Mouse (Mus musculus): Measurements from ENCODE around the gene Cacna1c. TPM values are rescaled to one million over a fixed set of nuclear protein-coding genes. Genes with fewer than 3 reads are reported as not detected.

The Cacna1c gene
- polyA plus RNA-seq, 1 experiment from 2014 or later = 13.7 TPM

DNA sequence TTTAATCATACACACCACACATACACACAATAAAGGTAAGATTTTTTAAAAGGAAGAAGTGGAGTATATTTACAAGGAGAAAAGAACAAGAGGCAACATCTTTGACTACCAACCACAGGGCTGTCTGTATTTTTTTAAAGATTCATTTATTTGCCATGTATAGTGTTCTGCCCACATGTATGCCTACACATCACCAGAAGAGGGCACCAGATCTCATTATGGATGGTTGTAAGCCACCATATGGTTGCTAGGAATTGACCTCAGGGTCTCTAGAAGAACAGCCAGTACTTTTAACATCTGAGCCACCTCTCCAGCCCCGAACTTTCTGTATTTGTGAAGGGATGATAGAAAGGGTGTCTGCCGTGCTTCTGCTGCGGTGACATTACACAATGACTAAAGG, 79.9 kb downstream of the Cacna1c start:
- no peaks in the 10 kb centered on the region for H3K9me3 ChIP-seq (ENCODE audit: control insufficient read depth, low read length)
- WGBS = 86% methylated on average over 3 of the region's 3 CpGs
- no peak for ATAC-seq (ENCODE audit: low read depth)
- no peak overlapping the region for H3K4me2 ChIP-seq (ENCODE audit: low read depth, low read length)
- H3K27me3 ChIP-seq (ENCODE audit: control insufficient read depth, insufficient read depth, low read length) = no peaks in the 10 kb centered on the region
- no peak overlapping the region for H3K27ac ChIP-seq (ENCODE audit: low read depth, low read length)
- H3K4me3 ChIP-seq (ENCODE audit: low read depth, low read length) = no peak overlapping the region
- no peaks in the 10 kb centered on the region for H3K4me1 ChIP-seq (ENCODE audit: control insufficient read depth, insufficient read depth, low read length)
- H3K36me3 ChIP-seq (ENCODE audit: control insufficient read depth, insufficient read depth, low read length) = no peaks in the 10 kb centered on the region
- no peak overlapping the region for H3K9ac ChIP-seq (replicated peaks; ENCODE audit: low read depth, low read length)

DNA sequence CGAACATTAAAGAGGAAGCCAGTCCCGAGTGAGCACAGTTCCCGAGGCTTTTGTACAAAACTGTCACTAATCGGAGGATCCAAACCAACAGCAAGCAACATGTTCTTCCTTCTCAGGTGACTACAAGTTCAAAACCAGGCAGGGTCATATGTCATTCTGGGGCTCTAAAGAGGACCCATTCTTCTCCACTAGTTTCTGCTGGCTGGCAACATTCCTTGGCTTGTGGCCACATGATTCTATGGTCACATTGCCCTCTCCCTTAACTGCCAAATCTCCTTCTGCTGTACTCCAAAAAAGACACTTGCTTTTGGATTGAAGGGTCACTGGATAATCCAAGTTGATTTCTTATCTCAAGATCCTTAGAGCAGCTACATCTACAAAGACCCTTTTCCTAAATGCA, 82.9 kb downstream of the Cacna1c start:
- ATAC-seq (ENCODE audit: low read depth) = no peak
- no peak overlapping the region for H3K4me3 ChIP-seq (ENCODE audit: low read depth, low read length)
- H3K36me3 ChIP-seq (ENCODE audit: control insufficient read depth, insufficient read depth, low read length) = no peaks in the 10 kb centered on the region
- 91% methylated on average over 4 of the region's 4 CpGs for WGBS
- H3K27me3 ChIP-seq (ENCODE audit: control insufficient read depth, insufficient read depth, low read length) = no peaks in the 10 kb centered on the region
- no peaks in the 10 kb centered on the region for H3K4me1 ChIP-seq (ENCODE audit: control insufficient read depth, insufficient read depth, low read length)
- H3K9me3 ChIP-seq (ENCODE audit: control insufficient read depth, low read length) = no peaks in the 10 kb centered on the region
- no peak overlapping the region for H3K9ac ChIP-seq (replicated peaks; ENCODE audit: low read depth, low read length)
- H3K27ac ChIP-seq (ENCODE audit: low read depth, low read length) = no peak overlapping the region
- H3K4me2 ChIP-seq (ENCODE audit: low read depth, low read length) = no peak overlapping the region

DNA sequence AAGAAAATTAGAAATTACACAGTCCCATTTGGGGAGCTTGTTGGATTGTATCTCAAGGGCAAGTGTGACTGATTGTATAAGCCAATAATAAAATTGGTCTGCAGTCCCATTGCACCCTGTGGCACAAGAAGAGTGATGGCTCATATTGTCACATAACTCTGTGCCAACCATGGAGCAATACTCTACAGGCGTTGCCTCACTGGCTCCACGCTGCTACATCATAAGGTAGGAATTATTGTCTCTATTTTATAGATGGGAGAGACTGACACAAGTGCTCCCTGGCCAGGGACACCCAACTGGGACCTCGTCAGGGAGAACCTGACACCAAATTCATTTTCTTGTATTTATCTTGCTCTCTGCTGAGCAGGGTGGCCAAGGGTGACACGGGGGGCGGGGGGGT, 85.8 kb downstream of the Cacna1c start:
- WGBS = 78% methylated on average over 5 of the region's 5 CpGs
- H3K4me3 ChIP-seq (ENCODE audit: low read depth, low read length) = no peak overlapping the region
- H3K27ac ChIP-seq (ENCODE audit: low read depth, low read length) = no peak overlapping the region
- peaks cover 15% of the 10 kb centered on the region for H3K4me1 ChIP-seq (ENCODE audit: control insufficient read depth, insufficient read depth, low read length)
- peaks cover 3% of the 10 kb centered on the region for H3K27me3 ChIP-seq (ENCODE audit: control insufficient read depth, insufficient read depth, low read length)
- H3K4me2 ChIP-seq (ENCODE audit: low read depth, low read length) = no peak overlapping the region
- no peaks in the 10 kb centered on the region for H3K36me3 ChIP-seq (ENCODE audit: control insufficient read depth, insufficient read depth, low read length)
- no peak overlapping the region for H3K9ac ChIP-seq (replicated peaks; ENCODE audit: low read depth, low read length)
- no peaks in the 10 kb centered on the region for H3K9me3 ChIP-seq (ENCODE audit: control insufficient read depth, low read length)
- ATAC-seq (ENCODE audit: low read depth) = no peak

DNA sequence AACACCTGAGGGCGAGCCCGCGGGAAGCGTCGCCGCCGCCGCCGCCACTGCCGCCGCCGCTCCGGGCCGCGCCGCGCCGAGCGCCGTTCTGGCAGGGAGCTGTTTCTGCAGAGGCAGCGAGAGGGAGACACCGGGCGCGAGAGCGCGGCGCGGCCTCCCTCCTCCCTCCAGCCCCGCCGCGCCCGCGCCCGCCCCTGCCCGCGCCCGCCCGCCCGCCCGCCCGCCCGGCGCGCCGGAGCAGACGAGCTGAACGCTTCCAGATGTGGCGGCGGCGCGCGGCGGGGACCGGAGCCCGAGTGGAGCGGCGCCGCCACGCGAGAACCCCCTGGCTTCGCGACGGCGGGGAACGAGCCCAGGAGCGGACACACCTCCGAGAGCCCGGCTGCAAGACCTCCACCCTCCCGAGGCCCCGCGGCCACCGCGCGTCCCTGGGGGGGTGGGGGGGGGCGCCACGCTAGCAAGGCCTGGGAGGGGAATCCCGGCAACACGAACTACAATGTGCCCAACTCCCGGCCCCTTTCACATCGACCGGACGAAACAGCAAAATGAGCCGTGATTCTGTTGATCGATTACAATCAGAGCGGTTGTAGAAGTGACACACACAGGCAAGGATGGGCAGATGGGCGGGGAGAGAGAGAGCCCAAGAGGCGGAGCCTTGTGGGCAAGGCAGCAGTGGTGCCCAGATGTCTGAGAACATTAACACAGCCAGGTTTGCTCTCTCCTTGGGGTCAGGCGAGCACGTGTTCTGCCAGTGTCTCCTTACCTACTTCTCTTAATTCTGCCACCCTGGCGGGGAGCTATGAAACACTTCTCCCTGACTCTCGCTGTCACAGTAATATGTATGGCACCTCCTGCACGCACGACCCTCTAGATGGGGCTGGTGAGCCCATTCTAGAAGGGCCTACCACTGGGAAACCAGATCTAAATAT, 87.5 kb downstream of the Cacna1c start:
- Histone ChIP-seq H3K27ac (ENCODE audit: low read depth, low read length) (peak overlapping the region; percentile 97), H3K4me3 (ENCODE audit: low read depth, low read length) (peak overlapping the region; percentile 64), H3K9ac (replicated peaks; ENCODE audit: low read depth, low read length) (peak overlapping the region; percentile 92), H3K27me3 (ENCODE audit: control insufficient read depth, insufficient read depth, low read length) (peaks cover 3% of the 10 kb centered on the region), H3K9me3 (ENCODE audit: control insufficient read depth, low read length) (no peaks in the 10 kb centered on the region), H3K36me3 (ENCODE audit: control insufficient read depth, insufficient read depth, low read length) (no peaks in the 10 kb centered on the region), H3K4me2 (ENCODE audit: low read depth, low read length) (peak overlapping the region; percentile 69), H3K4me1 (ENCODE audit: control insufficient read depth, insufficient read depth, low read length) (peaks cover 22% of the 10 kb centered on the region)
- WGBS = under 1% methylated on average over 54 of the region's 93 CpGs
- ATAC-seq (ENCODE audit: low read depth) = peak; percentile 82

DNA sequence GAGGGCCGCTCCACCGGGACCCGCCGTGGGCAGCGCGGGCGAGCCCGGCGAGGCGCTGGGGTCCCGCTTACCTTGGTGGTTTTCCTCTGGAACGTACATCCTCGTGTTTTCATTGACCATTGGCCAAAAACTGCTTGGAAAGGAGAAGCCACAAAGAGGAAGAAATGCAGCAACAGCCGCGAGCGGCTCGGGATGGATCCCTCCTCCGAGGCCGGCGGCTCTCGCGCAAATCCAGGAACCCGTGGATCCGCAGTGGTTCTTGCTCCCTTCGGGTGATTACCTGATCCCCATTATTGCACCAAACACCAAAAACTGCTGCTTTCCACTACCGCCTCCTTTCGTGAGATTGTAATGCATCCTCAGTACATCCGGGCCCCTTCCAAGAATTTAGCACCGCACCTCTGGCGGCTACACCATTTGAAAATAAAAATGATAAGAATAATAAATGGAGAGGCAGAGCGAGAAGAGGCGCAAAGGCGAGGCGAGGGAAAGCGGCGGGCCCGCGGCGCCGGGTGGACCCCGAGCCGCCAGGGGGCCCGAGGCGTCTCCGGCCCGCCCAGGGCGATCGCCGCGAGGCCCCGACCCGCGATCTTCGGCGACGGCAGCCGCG, 88.3 kb downstream of the Cacna1c start:
- under 1% methylated on average over 58 of the region's 58 CpGs for WGBS
- 0 out of 2 replicates have a peak, but pooled peaks have one; percentile 2 for ATAC-seq (ENCODE audit: low read depth)

DNA sequence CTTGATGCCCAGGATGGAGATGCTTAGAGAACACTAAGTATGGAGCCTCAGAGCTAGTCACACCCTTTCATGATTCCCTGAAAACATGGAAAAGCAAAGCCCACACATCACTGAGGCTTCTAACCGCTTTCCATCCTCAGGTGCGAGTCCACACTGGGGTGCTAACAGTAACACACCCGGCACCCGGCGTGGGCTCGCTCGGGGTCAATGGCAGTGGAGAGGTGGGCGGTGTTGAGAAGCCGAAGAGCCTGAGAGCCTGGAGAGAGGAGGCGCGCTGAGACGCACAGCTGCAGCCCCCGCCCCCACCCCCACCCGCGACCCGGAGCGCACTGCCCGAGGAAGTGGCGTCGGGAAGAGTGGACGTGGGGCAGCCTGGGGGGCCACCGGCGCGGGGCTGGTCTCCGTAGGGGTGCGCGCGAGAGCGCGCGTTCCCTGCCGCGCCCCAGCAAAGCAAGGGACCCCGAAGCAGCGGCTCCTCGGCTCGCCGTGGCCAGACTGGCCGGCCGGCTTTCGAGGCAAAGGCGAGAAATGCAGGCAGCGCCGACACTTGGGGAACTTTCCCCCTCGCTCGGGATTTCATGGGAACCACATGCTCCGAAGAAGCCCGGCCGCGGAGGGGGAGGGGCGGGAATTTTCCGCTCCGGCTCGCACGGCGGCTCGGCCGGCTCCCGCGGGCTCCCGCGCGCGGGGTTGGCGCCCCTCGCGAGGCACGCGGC, 88.9 kb downstream of the Cacna1c start:
- H3K4me3 ChIP-seq (ENCODE audit: low read depth, low read length) = peak overlapping the region; percentile 64
- ATAC-seq (ENCODE audit: low read depth) = peak; percentile 23; the same call in 1 of the 2 replicates
- no peaks in the 10 kb centered on the region for H3K9me3 ChIP-seq (ENCODE audit: control insufficient read depth, low read length)
- H3K36me3 ChIP-seq (ENCODE audit: control insufficient read depth, insufficient read depth, low read length) = no peaks in the 10 kb centered on the region
- H3K4me2 ChIP-seq (ENCODE audit: low read depth, low read length) = peak overlapping the region; percentile 69
- under 1% methylated on average over 64 of the region's 69 CpGs for WGBS
- H3K9ac ChIP-seq (replicated peaks; ENCODE audit: low read depth, low read length) = peak overlapping the region; percentile 92
- peak overlapping the region; percentile 97 for H3K27ac ChIP-seq (ENCODE audit: low read depth, low read length)
- peaks cover 3% of the 10 kb centered on the region for H3K27me3 ChIP-seq (ENCODE audit: control insufficient read depth, insufficient read depth, low read length)
- H3K4me1 ChIP-seq (ENCODE audit: control insufficient read depth, insufficient read depth, low read length) = peaks cover 22% of the 10 kb centered on the region

More for the DNA sequence above, 88.3 kb downstream of the Cacna1c start:
- peak overlapping the region; percentile 92 for H3K9ac ChIP-seq (replicated peaks; ENCODE audit: low read depth, low read length)
- H3K27me3 ChIP-seq (ENCODE audit: control insufficient read depth, insufficient read depth, low read length) = peaks cover 3% of the 10 kb centered on the region
- peak overlapping the region; percentile 97 for H3K27ac ChIP-seq (ENCODE audit: low read depth, low read length)
- no peaks in the 10 kb centered on the region for H3K36me3 ChIP-seq (ENCODE audit: control insufficient read depth, insufficient read depth, low read length)
- no peaks in the 10 kb centered on the region for H3K9me3 ChIP-seq (ENCODE audit: control insufficient read depth, low read length)
- peaks cover 22% of the 10 kb centered on the region for H3K4me1 ChIP-seq (ENCODE audit: control insufficient read depth, insufficient read depth, low read length)
- peak overlapping the region; percentile 69 for H3K4me2 ChIP-seq (ENCODE audit: low read depth, low read length)
- peak overlapping the region; percentile 64 for H3K4me3 ChIP-seq (ENCODE audit: low read depth, low read length)

DNA sequence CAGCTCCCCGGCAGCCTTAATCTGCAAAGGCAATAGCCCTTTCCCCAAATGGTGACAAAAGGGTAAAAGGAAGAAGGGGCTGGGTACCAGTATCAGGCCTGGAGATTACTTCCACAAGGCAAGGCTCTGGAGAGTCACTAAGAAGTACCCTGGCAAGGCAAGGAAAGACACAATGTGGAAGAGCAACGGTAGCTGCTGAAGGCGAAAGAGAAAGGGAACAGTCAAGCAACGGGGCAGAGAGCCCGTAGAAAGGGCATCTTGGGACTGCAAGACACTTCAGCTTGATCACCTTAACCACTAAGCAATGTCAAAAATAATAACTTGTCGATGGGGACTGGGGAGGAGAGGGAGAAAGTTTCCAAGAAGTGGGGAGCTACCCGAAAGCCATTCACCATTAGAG, 89.5 kb downstream of the Cacna1c start:
- WGBS = 14% methylated on average over 7 of the region's 7 CpGs
- H3K27me3 ChIP-seq (ENCODE audit: control insufficient read depth, insufficient read depth, low read length) = peaks cover 3% of the 10 kb centered on the region
- H3K4me1 ChIP-seq (ENCODE audit: control insufficient read depth, insufficient read depth, low read length) = peaks cover 22% of the 10 kb centered on the region
- ATAC-seq (ENCODE audit: low read depth) = no peak
- H3K27ac ChIP-seq (ENCODE audit: low read depth, low read length) = no peak overlapping the region
- H3K9ac ChIP-seq (replicated peaks; ENCODE audit: low read depth, low read length) = peak overlapping the region; percentile 92
- peak overlapping the region; percentile 64 for H3K4me3 ChIP-seq (ENCODE audit: low read depth, low read length)
- H3K36me3 ChIP-seq (ENCODE audit: control insufficient read depth, insufficient read depth, low read length) = no peaks in the 10 kb centered on the region
- no peaks in the 10 kb centered on the region for H3K9me3 ChIP-seq (ENCODE audit: control insufficient read depth, low read length)
- H3K4me2 ChIP-seq (ENCODE audit: low read depth, low read length) = peak overlapping the region; percentile 69

DNA sequence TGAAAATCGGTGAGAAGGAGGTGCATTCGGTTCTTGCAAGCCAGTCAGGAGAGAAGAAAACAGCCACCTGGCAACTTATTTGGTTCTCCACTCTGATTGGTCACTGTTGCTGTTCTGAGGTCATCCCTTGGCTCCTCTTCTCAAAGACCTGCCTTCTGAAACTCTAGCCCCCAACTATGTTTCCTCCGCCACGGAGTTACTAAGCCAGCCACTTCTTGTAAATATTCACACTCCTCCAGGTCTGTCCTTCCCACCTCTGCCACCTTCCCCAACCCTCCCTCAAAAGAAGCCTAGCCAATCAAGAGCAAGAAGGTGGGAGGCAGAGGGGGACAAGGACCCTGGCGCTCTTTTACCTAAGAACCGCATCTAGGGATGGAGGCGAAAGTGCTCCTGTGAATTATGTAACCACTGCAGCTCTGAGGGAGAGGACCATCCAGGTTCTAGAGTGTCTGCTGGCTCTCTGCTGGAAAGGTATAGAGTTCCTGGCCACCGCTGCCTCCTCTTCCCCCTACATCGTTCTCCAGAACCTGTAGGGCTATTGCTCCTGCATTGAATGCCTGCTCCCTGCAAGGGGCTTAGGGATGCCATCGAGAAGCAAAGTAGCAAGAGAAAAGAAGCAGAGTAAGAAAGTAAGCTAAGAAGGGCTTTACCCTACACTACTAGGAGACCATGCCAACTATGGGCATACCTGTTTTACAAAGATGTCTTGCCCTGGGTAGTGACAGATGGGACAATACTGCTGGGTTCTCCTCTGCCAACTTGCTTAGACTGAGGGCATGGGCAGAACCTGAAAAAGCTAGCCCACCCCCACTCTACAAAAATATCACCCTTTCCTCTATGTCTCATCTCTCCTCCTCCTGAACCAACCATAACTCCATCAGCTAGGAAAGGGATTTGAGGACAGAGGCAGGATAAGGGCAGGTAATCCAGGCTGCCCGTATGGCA, 90.3 kb downstream of the Cacna1c start:
- ATAC-seq (ENCODE audit: low read depth) = no peak
- peak overlapping the region; percentile 69 for H3K4me2 ChIP-seq (ENCODE audit: low read depth, low read length)
- H3K27me3 ChIP-seq (ENCODE audit: control insufficient read depth, insufficient read depth, low read length) = peaks cover 3% of the 10 kb centered on the region
- H3K36me3 ChIP-seq (ENCODE audit: control insufficient read depth, insufficient read depth, low read length) = no peaks in the 10 kb centered on the region
- peaks cover 22% of the 10 kb centered on the region for H3K4me1 ChIP-seq (ENCODE audit: control insufficient read depth, insufficient read depth, low read length)
- peak overlapping the region; percentile 64 for H3K4me3 ChIP-seq (ENCODE audit: low read depth, low read length)
- no peaks in the 10 kb centered on the region for H3K9me3 ChIP-seq (ENCODE audit: control insufficient read depth, low read length)
- H3K27ac ChIP-seq (ENCODE audit: low read depth, low read length) = no peak overlapping the region
- peak overlapping the region; percentile 92; the same call in 1 of the 2 replicates for H3K9ac ChIP-seq (replicated peaks; ENCODE audit: low read depth, low read length)
- 26% methylated on average over 11 of the region's 11 CpGs for WGBS
